Mouse (Mus musculus) urinary bladder, adult 18-20 months (tissue): ENCODE results near the gene Psph.

Source experiments
- DNase-seq, 2 experiments: peaks; one replicate each; pipeline ENCODE4 v3.0.0; 2022; ENCODE audit warnings: low spot score in 2 of 2, mixed read lengths in 2 of 2

Gene Psph

GRCm38 (mm10) chr5:129731021-129731420, 56.2 kb downstream of the Psph start:
- no peak for DNase-seq

DNA sequence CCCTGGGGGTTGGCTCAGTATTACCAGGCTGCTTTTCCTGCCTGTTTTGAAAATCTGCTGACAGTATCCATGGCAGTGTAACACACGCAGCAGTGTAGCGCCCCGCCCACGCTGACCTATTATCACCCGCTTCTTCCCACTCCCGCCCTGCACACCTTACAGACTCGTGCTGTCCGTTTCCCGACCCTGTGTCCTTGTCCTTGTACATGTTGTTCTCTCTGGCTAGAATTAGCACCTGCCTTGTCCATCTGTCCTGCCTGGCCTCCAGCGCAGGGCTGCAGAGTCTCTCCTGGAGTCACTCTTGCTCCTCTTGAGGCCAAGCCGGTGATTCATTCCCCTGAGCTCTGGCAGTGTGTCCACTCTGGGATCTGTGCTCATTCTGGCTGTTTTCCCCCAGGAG, 56.9 kb downstream of the Psph start:
- DNase-seq: peak in 1 of 2 experiments; percentile 28

DNA sequence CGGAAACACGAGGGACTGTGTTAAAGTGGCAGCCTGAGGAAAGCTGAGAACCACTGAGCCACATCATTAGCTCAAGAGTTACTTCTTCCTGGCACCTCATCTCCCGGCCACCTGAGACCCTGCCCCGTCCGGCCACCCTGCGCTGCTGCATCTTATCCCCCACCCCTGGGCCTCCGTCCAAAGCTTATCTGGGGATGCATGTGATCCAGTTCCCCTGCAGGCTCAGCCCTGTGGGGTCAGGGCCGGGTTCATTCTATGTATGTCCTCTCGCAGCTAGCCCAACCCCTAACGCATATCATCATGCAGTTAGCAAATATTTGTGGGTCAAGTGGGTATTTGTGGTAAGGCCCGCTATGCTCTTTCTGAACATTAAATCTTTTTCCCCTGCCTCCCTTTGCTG, 58.0 kb downstream of the Psph start:
- DNase-seq: no peak

DNA sequence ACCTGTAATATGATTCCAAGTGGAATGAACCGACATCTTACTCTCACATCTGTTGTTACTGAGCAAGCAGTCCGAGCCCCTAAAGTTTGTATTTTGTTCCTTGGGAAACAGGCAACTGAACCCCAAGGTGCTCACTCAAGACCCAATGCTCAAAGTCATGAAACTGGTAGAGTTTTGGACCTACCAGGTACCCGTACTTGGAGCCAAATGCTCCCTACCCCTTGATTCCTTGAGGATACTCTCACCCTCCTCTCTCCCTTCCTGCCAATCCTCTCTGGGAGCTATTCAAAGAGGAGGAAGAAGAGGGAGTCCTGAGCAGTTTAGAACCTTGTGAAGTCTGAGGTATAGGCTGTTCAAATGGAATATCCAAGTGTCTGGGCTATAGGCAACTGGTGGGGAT, 60.5 kb downstream of the Psph start:
- no peak for DNase-seq

DNA sequence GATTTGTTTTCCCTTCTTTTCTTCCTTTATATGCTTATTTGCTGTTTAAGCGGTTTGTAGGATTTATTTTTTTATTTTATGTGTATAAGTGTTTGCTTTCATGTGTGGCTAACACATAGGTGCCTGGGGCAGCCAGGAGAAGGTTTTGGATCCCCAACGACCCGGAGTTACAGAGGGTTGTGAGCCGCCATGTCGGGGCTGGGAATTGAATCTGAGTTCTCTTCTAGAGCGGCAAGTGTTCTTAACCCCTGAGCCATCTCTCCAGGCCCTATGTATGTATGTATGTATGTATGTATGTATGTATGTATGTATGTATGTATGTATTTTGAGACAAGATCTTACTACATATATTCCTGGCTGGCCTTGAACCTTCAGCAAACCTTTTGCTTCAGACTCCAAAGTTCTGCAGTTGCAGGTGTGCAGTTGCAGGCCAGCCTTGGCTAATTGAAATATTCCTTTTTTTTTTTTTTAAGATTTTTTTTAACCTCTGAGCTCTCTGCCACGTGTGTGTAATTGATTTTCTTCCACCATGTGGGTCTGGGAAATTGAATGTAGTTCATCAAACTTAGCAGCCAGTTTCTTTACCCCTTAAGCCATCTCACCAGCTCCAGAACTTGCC, 61.4 kb downstream of the Psph start:
- no peak for DNase-seq

DNA sequence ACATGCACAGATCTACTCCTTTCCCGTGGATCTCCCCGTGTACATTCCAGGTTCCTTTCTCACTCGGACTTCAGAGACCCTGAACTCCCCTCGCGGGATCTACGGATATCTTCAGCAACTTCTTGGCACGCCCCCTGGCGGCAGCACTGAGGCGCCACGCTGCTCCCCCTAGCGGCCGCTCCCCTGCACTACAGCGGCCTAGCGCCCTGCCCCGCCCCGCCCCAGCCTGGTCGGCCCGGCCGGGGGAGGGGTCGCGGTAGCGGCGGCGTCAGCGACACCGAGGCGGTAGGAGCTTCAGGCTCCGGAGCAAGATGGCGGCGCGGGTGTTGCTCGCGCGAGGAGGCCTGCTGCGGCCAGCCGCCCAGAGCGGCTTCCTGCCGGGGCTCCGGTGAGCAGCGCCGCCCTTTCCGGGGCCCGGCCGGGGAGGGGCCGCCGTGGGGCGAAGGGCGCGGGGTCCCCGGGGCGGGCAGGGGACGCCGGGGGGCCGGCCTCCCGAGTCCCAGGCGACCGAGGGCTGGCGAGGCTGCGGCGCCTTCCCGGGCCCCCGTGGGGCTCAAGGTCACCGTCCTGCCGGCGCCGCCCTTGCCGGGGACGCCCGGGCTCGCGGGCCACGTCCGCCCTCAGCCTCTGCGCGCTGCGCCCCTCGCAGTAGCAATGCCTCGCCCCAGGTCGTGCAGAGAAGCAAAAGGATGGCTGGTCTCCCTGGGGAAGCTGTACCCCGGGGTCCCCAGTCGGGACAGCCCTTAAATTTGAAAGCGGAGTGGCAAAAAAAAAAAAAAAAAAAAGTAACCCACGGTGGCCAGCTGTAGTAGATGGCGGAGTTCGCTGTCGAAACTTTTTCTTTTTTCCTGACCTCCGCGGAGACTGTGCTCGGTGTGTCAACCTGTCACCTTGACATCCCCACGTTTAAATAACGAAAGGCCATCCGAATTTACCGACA, 62.1 kb downstream of the Psph start, which contains the start of gene Nipsnap2:
Gene Nipsnap2, plus strand, starts transcription at position 230 of the 940 bp plus-strand sequence.
- DNase-seq: peak; percentile 85 to 96

DNA sequence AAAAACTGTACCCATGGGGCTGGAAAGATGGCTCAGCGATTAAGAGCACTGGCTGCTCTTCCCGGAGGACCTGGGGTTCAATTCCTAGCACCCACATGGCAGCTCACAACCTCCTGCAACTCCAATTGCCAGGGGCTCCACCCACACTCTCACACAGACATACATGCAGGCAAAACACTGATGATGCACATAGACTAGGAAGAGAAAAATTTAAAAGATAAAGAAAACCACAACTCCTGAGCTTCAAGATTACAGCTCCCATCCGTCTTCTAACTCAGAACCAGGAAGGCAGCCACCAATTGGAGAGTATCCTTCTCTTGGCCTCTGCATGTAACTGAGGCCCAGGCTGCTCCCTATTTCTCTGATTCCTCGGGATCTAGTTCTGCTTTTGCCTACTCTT, 63.0 kb downstream of the Psph start:
- no peak for DNase-seq

- no peak for DNase-seq
Observed at GRCm38 (mm10) chr5:129720176-129720575, 67.1 kb downstream of the Psph start.

GRCm38 (mm10) chr5:129717016-129717415, 70.2 kb downstream of the Psph start:
- no peak for DNase-seq
